Mouse (Mus musculus): ENCODE data around the gene Sord. TPM values are rescaled to one million over a fixed set of nuclear protein-coding genes. Genes with fewer than 3 reads are reported as not detected.

The Sord gene
- total and polyA plus RNA-seq, 2 experiments from 2014 or later: 87.7 to 99.5 TPM

GRCm38 (mm10) chr2:122312722-122313417, 78.3 kb downstream of the Sord start:
- WGBS: 2% methylated on average over 27 of the region's 27 CpGs
- no peak overlapping the region for H3K9ac ChIP-seq (replicated peaks; ENCODE audit: low read depth, low read length)
- ATAC-seq (ENCODE audit: insufficient read depth, low read depth) (no peak), DNase-seq (ENCODE audit: low spot score) (peak; percentile 31)
- peak overlapping the region; percentile 51 for H3K4me2 ChIP-seq (ENCODE audit: low read depth, low read length)
- peaks cover 71% of the 10 kb centered on the region for H3K27me3 ChIP-seq (ENCODE audit: control insufficient read depth, insufficient read depth, low read length)
- H3K4me3 ChIP-seq (ENCODE audit: low read depth, low read length): peak overlapping the region; percentile 25
- H3K36me3 ChIP-seq (replicated peaks; ENCODE audit: control insufficient read depth, insufficient read depth, low read length): no peaks in the 10 kb centered on the region
- H3K27ac ChIP-seq (ENCODE audit: low read depth): no peak overlapping the region
- TF ChIP-seq CTCF (IDR thresholded peaks at IDR 0.05; ENCODE audit: low read depth): peak; percentile 52
- no peak for TF ChIP-seq EP300 (IDR thresholded peaks at IDR 0.05; ENCODE audit: low read depth)
- no peaks in the 10 kb centered on the region for H3K9me3 ChIP-seq (replicated peaks; ENCODE audit: control insufficient read depth, low read length)
- H3K4me1 ChIP-seq (ENCODE audit: control insufficient read depth, insufficient read depth): peaks cover 7% of the 10 kb centered on the region

GRCm38 (mm10) chr2:122313536-122313935, 79.0 kb downstream of the Sord start, which contains the start of gene Duoxa1:
Gene Duoxa1 (minus strand): TSS chr2:122313730.
- peak within 1 kb of the TSS; percentile 25 for H3K4me3 ChIP-seq (ENCODE audit: low read depth, low read length)
- no peaks in the 10 kb centered on the region for H3K9me3 ChIP-seq (replicated peaks; ENCODE audit: control insufficient read depth, low read length)
- ATAC-seq (ENCODE audit: insufficient read depth, low read depth): no peak
- peaks cover 70% of the 10 kb centered on the region for H3K27me3 ChIP-seq (ENCODE audit: control insufficient read depth, insufficient read depth, low read length)
- no peak within 1 kb of the TSS for H3K27ac ChIP-seq (ENCODE audit: low read depth)
- no peaks in the 10 kb centered on the region for H3K36me3 ChIP-seq (replicated peaks; ENCODE audit: control insufficient read depth, insufficient read depth, low read length)
- DNase-seq (ENCODE audit: low spot score): no peak
- TF ChIP-seq EP300 (IDR thresholded peaks at IDR 0.05; ENCODE audit: low read depth) (no peak), CTCF (IDR thresholded peaks at IDR 0.05; ENCODE audit: low read depth) (no peak)
- H3K9ac ChIP-seq (replicated peaks; ENCODE audit: low read depth, low read length): no peak within 1 kb of the TSS
- WGBS: 3% methylated on average over 24 of the region's 24 CpGs
- peaks cover 7% of the 10 kb centered on the region for H3K4me1 ChIP-seq (ENCODE audit: control insufficient read depth, insufficient read depth)
- peak within 1 kb of the TSS; percentile 51 for H3K4me2 ChIP-seq (ENCODE audit: low read depth, low read length)

Other genes starting within 250 kb of the Sord start
- gene Eif3j1, start 206.2 kb upstream of the Sord start, total RNA-seq (2014; rRNA removed; ENCODE audit: low replicate concordance): 17.4 and 17.7 TPM in 2 replicates
- 10.5 and 11.2 TPM in 2 replicates for gene Eif3j1, start 206.2 kb upstream of the Sord start, polyA plus RNA-seq (2015; fragmentation: Nextera tagmentation; extraction: Ambion mirVana)
- gene Spg11, start 116.4 kb upstream of the Sord start, total RNA-seq (2014; rRNA removed; ENCODE audit: low replicate concordance): 11.0 and 15.7 TPM in 2 replicates
- gene Spg11, start 116.4 kb upstream of the Sord start, polyA plus RNA-seq (2015; fragmentation: Nextera tagmentation; extraction: Ambion mirVana): 2.2 and 2.7 TPM in 2 replicates
- gene B2m, start 87.1 kb upstream of the Sord start, total RNA-seq (2014; rRNA removed; ENCODE audit: low replicate concordance): 166 and 244 TPM in 2 replicates
- gene B2m, start 87.1 kb upstream of the Sord start, polyA plus RNA-seq (2015; fragmentation: Nextera tagmentation; extraction: Ambion mirVana): 273 and 282 TPM in 2 replicates
- gene Trim69, start 74.0 kb upstream of the Sord start, total RNA-seq (2014; rRNA removed; ENCODE audit: low replicate concordance): not detected in 2 replicates
- not detected in 2 replicates for gene Trim69, start 74.0 kb upstream of the Sord start, polyA plus RNA-seq (2015; fragmentation: Nextera tagmentation; extraction: Ambion mirVana)
- gene Patl2, start 48.6 kb upstream of the Sord start, total RNA-seq (2014; rRNA removed; ENCODE audit: low replicate concordance): not detected in 2 replicates
- gene Patl2, start 48.6 kb upstream of the Sord start, polyA plus RNA-seq (2015; fragmentation: Nextera tagmentation; extraction: Ambion mirVana): 0.04 and 0.05 TPM in 2 replicates
- not detected in 2 replicates for gene Terb2, start 48.5 kb upstream of the Sord start, total RNA-seq (2014; rRNA removed; ENCODE audit: low replicate concordance)
- not detected in 2 replicates for gene Terb2, start 48.5 kb upstream of the Sord start, polyA plus RNA-seq (2015; fragmentation: Nextera tagmentation; extraction: Ambion mirVana)
- 0.04 and 3.7 TPM in 2 replicates for gene Duox2, start 63.7 kb downstream of the Sord start, total RNA-seq (2014; rRNA removed; ENCODE audit: low replicate concordance)
- gene Duox2, start 63.7 kb downstream of the Sord start, polyA plus RNA-seq (2015; fragmentation: Nextera tagmentation; extraction: Ambion mirVana): 0.08 and 0.23 TPM in 2 replicates
- not detected in 2 replicates for gene Duoxa2, start 64.2 kb downstream of the Sord start, total RNA-seq (2014; rRNA removed; ENCODE audit: low replicate concordance)
- gene Duoxa2, start 64.2 kb downstream of the Sord start, polyA plus RNA-seq (2015; fragmentation: Nextera tagmentation; extraction: Ambion mirVana): 0.10 and 0.19 TPM in 2 replicates
- gene Duoxa1, start 79.0 kb downstream of the Sord start, total RNA-seq (2014; rRNA removed; ENCODE audit: low replicate concordance): not detected in 2 replicates
- not detected in 2 replicates for gene Duoxa1, start 79.0 kb downstream of the Sord start, polyA plus RNA-seq (2015; fragmentation: Nextera tagmentation; extraction: Ambion mirVana)
- not detected in 2 replicates for gene Duox1, start 80.9 kb downstream of the Sord start, total RNA-seq (2014; rRNA removed; ENCODE audit: low replicate concordance)
- gene Duox1, start 80.9 kb downstream of the Sord start, polyA plus RNA-seq (2015; fragmentation: Nextera tagmentation; extraction: Ambion mirVana): not detected in 2 replicates
- gene Shf, start 134.4 kb downstream of the Sord start, total RNA-seq (2014; rRNA removed; ENCODE audit: low replicate concordance): 9.1 and 27.0 TPM in 2 replicates
- gene Shf, start 134.4 kb downstream of the Sord start, polyA plus RNA-seq (2015; fragmentation: Nextera tagmentation; extraction: Ambion mirVana): 1.1 and 1.3 TPM in 2 replicates
- 5.4 and 5.8 TPM in 2 replicates for gene Slc28a2, start 191.7 kb downstream of the Sord start, total RNA-seq (2014; rRNA removed; ENCODE audit: low replicate concordance)
- gene Slc28a2, start 191.7 kb downstream of the Sord start, polyA plus RNA-seq (2015; fragmentation: Nextera tagmentation; extraction: Ambion mirVana): 6.7 and 7.6 TPM in 2 replicates